Mouse (Mus musculus): Measurements from ENCODE around the gene Hnrnpc.

Hnrnpc gene

GRCm38 (mm10) chr14:52024133-52024532 lies 79.7 kb downstream of the Hnrnpc start:
- DNase-seq (ENCODE audit: low read depth, low spot score): no peak
